Mouse (Mus musculus): ENCODE data around the gene Olfr483. TPM values are rescaled to one million over a fixed set of nuclear protein-coding genes. Genes with fewer than 3 reads are reported as not detected.

The Olfr483 gene
- total RNA-seq (2023), result not detected

GRCm38 (mm10) chr7:108100549-108100948, at the start of gene Olfr483:
Gene Olfr483, plus strand, starts transcription at chr7:108100849.

GRCm38 (mm10) chr7:108067246-108067645, 33.4 kb upstream of the Olfr483 start, which contains the start of gene Olfr480:
Gene Olfr480, minus strand, starts transcription at chr7:108067346.

GRCm38 (mm10) chr7:108079555-108079954, 21.1 kb upstream of the Olfr483 start, which contains the start of gene Olfr481:
Gene Olfr481, plus strand, starts transcription at chr7:108079855.

GRCm38 (mm10) chr7:108097486-108097885, 3.2 kb upstream of the Olfr483 start, which contains the start of gene Olfr482:
Gene Olfr482, minus strand, starts transcription at chr7:108097586.

GRCm38 (mm10) chr7:108127349-108127748, 26.7 kb downstream of the Olfr483 start, which contains the start of gene Olfr484:
Gene Olfr484, minus strand, starts transcription at chr7:108127449.

Other genes with a start within 250 kb of the Olfr483 start
- 0.09 TPM for gene Olfr472, start 202.9 kb upstream of the Olfr483 start, total RNA-seq (2023)
- not detected for gene Olfr473, start 170.4 kb upstream of the Olfr483 start, total RNA-seq (2023)
- not detected for gene Olfr474, start 146.2 kb upstream of the Olfr483 start, total RNA-seq (2023)
- gene Olfr476, start 136.0 kb upstream of the Olfr483 start, total RNA-seq (2023), result not detected
- gene Olfr477, start 114.2 kb upstream of the Olfr483 start, total RNA-seq (2023), result not detected
- not detected for gene Olfr478, start 66.9 kb upstream of the Olfr483 start, total RNA-seq (2023)
- not detected for gene Olfr479, start 50.2 kb upstream of the Olfr483 start, total RNA-seq (2023)
- not detected for gene Olfr480, start 33.5 kb upstream of the Olfr483 start, total RNA-seq (2023)
- not detected for gene Olfr481, start 21.0 kb upstream of the Olfr483 start, total RNA-seq (2023)
- gene Olfr482, start 3.3 kb upstream of the Olfr483 start, total RNA-seq (2023), result 2.1 TPM
- gene Olfr484, start 26.6 kb downstream of the Olfr483 start, total RNA-seq (2023), result not detected
- gene Olfr485, start 59.0 kb downstream of the Olfr483 start, total RNA-seq (2023), result not detected
- not detected for gene Olfr486, start 71.9 kb downstream of the Olfr483 start, total RNA-seq (2023)
- not detected for gene Olfr487, start 113.8 kb downstream of the Olfr483 start, total RNA-seq (2023)
- gene Olfr488, start 157.5 kb downstream of the Olfr483 start, total RNA-seq (2023), result not detected
- not detected for gene Olfr490, start 188.1 kb downstream of the Olfr483 start, total RNA-seq (2023)
- not detected for gene Olfr491, start 212.6 kb downstream of the Olfr483 start, total RNA-seq (2023)
- not detected for gene Olfr492, start 222.8 kb downstream of the Olfr483 start, total RNA-seq (2023)
- gene Olfr493, start 246.1 kb downstream of the Olfr483 start, total RNA-seq (2023), result not detected